Mouse (Mus musculus): ENCODE measurements around the gene Dsn1.
A peak's percentile ranks its signal among the peaks of the same experiment; 100 is the strongest.

Gene Dsn1

GRCm38 (mm10) chr2:157021156-157021555, 14.2 kb upstream of the Dsn1 start:
- no peak for DNase-seq

- DNase-seq = no peak
Observed at GRCm38 (mm10) chr2:157019228-157019627, 12.3 kb upstream of the Dsn1 start.

- DNase-seq = no peak
Observed at GRCm38 (mm10) chr2:157016529-157017270, 9.7 kb upstream of the Dsn1 start.

- no peak for DNase-seq
Observed at GRCm38 (mm10) chr2:157012341-157012740, 5.4 kb upstream of the Dsn1 start.

GRCm38 (mm10) chr2:157010634-157011310, 3.8 kb upstream of the Dsn1 start:
- no peak for DNase-seq

- no peak for DNase-seq
Observed at GRCm38 (mm10) chr2:157010121-157010520, 3.2 kb upstream of the Dsn1 start.

GRCm38 (mm10) chr2:157008509-157008908, 1.6 kb upstream of the Dsn1 start:
- DNase-seq = no peak

GRCm38 (mm10) chr2:157007234-157007596, 261 bp upstream of the Dsn1 start:
- DNase-seq = no peak

GRCm38 (mm10) chr2:157002321-157002720, 4.6 kb downstream of the Dsn1 start:
- peak; percentile 53 to 55 for DNase-seq

- DNase-seq = no peak
Observed at GRCm38 (mm10) chr2:156998263-156998662, 8.7 kb downstream of the Dsn1 start.

- DNase-seq = peak; percentile 67 to 77
Observed at GRCm38 (mm10) chr2:156996576-156996975, 10.4 kb downstream of the Dsn1 start.

- DNase-seq = peak; percentile 98
Observed at GRCm38 (mm10) chr2:156991470-156992319, 15.3 kb downstream of the Dsn1 start, which contains the start of gene Ndrg3. Gene Ndrg3, minus strand, starts transcription at chr2:156992056.

- DNase-seq = peak; percentile 51 to 58
Observed at GRCm38 (mm10) chr2:156990727-156991431, 16.1 kb downstream of the Dsn1 start.

GRCm38 (mm10) chr2:156987316-156987715, 19.6 kb downstream of the Dsn1 start:
- no peak for DNase-seq

GRCm38 (mm10) chr2:156982864-156983263, 24.1 kb downstream of the Dsn1 start:
- no peak for DNase-seq

- DNase-seq = no peak
Observed at GRCm38 (mm10) chr2:156981291-156981690, 25.7 kb downstream of the Dsn1 start.

GRCm38 (mm10) chr2:156980059-156980458, 26.9 kb downstream of the Dsn1 start:
- DNase-seq = no peak

- no peak for DNase-seq
Observed at GRCm38 (mm10) chr2:156976711-156977110, 30.2 kb downstream of the Dsn1 start.

GRCm38 (mm10) chr2:156974967-156975366, 32.0 kb downstream of the Dsn1 start:
- no peak for DNase-seq

GRCm38 (mm10) chr2:156973316-156974100, 33.4 kb downstream of the Dsn1 start:
- no peak for DNase-seq

GRCm38 (mm10) chr2:156970253-156970652, 36.7 kb downstream of the Dsn1 start:
- no peak for DNase-seq

GRCm38 (mm10) chr2:156968501-156968900, 38.5 kb downstream of the Dsn1 start:
- no peak for DNase-seq
